Mouse (Mus musculus) frontal cortex, adult 2 months (tissue): ENCODE results near the gene Ogfrl1. TPM values are rescaled to one million over a fixed set of nuclear protein-coding genes. Genes with fewer than 3 reads are reported as not detected.

Experiments used
- DNase-seq, 2 experiments: peaks; one replicate each; pipeline ENCODE4 v3.0.0; 2022; ENCODE audit warnings: low spot score in 1 of 2; ENCODE audit errors: extremely low spot score in 1 of 2
- polyA plus RNA-seq: library from polyadenylated mRNA; depleted of rRNA; stranded (reverse); fragments of >200 nt; gene quantifications from 2 replicates; pipeline ENCODE4 v1.2.3, GENCODE M21; 2012

The Ogfrl1 gene
- polyA plus RNA-seq, 1 experiment = 59.0 TPM

GRCm38 (mm10) chr1:23365614-23366013 is 32.0 kb downstream of the Ogfrl1 start:
- DNase-seq = no peak

- no peak for DNase-seq
Measured at GRCm38 (mm10) chr1:23352895-23353294, 44.7 kb downstream of the Ogfrl1 start.

- no peak for DNase-seq
Measured at GRCm38 (mm10) chr1:23351756-23352155, 45.8 kb downstream of the Ogfrl1 start.

- no peak for DNase-seq
Measured at GRCm38 (mm10) chr1:23345633-23346032, 51.9 kb downstream of the Ogfrl1 start.

GRCm38 (mm10) chr1:23342864-23343263 is 54.7 kb downstream of the Ogfrl1 start:
- DNase-seq = no peak

GRCm38 (mm10) chr1:23342224-23342623 is 55.3 kb downstream of the Ogfrl1 start:
- DNase-seq = no peak

GRCm38 (mm10) chr1:23335726-23336363 is 61.7 kb downstream of the Ogfrl1 start:
- DNase-seq = no peak

- no peak for DNase-seq
Measured at GRCm38 (mm10) chr1:23335050-23335449, 62.5 kb downstream of the Ogfrl1 start.

- DNase-seq = no peak
Measured at GRCm38 (mm10) chr1:23332192-23332591, 65.4 kb downstream of the Ogfrl1 start.

GRCm38 (mm10) chr1:23325160-23325559 is 72.4 kb downstream of the Ogfrl1 start:
- no peak for DNase-seq

GRCm38 (mm10) chr1:23324226-23324625 is 73.3 kb downstream of the Ogfrl1 start:
- DNase-seq = peak in 1 of 2 experiments; percentile 84

- DNase-seq = no peak
Measured at GRCm38 (mm10) chr1:23323286-23323685, 74.3 kb downstream of the Ogfrl1 start.

GRCm38 (mm10) chr1:23322208-23322607 is 75.4 kb downstream of the Ogfrl1 start:
- no peak for DNase-seq

GRCm38 (mm10) chr1:23321331-23321851 is 76.2 kb downstream of the Ogfrl1 start:
- peak in 1 of 2 experiments; percentile 9 for DNase-seq

- no peak for DNase-seq
Measured at GRCm38 (mm10) chr1:23320591-23321195, 76.9 kb downstream of the Ogfrl1 start.
